Mouse (Mus musculus): ENCODE measurements around the gene Nr5a1.

Gene Nr5a1

GRCm38 (mm10) chr2:38714324-38714723 is at the start of gene Nr5a1:
Gene Nr5a1, minus strand, starts transcription at chr2:38714542.
- no peak for DNase-seq

- no peak for DNase-seq
Observed at GRCm38 (mm10) chr2:38739847-38740246, 25.5 kb upstream of the Nr5a1 start.

- peak; percentile 17 to 62 for DNase-seq
Observed at GRCm38 (mm10) chr2:38739410-38739809, 25.1 kb upstream of the Nr5a1 start.

GRCm38 (mm10) chr2:38738601-38739301 is 24.4 kb upstream of the Nr5a1 start:
- no peak for DNase-seq

- DNase-seq, result no peak
Observed at GRCm38 (mm10) chr2:38735740-38736139, 21.4 kb upstream of the Nr5a1 start.

- no peak for DNase-seq
Observed at GRCm38 (mm10) chr2:38734721-38735120, 20.4 kb upstream of the Nr5a1 start.

- DNase-seq, result no peak
Observed at GRCm38 (mm10) chr2:38730331-38730827, 16.0 kb upstream of the Nr5a1 start.

GRCm38 (mm10) chr2:38725427-38725826 is 11.1 kb upstream of the Nr5a1 start:
- DNase-seq, result no peak

GRCm38 (mm10) chr2:38723378-38723777 is 9.0 kb upstream of the Nr5a1 start:
- DNase-seq, result no peak

GRCm38 (mm10) chr2:38722076-38722475 is 7.7 kb upstream of the Nr5a1 start:
- no peak for DNase-seq

GRCm38 (mm10) chr2:38720661-38721060 is 6.3 kb upstream of the Nr5a1 start:
- DNase-seq, result no peak

GRCm38 (mm10) chr2:38719354-38719753 is 5.0 kb upstream of the Nr5a1 start:
- no peak for DNase-seq

GRCm38 (mm10) chr2:38718676-38719075 is 4.3 kb upstream of the Nr5a1 start:
- DNase-seq, result no peak

GRCm38 (mm10) chr2:38717436-38717835 is 3.1 kb upstream of the Nr5a1 start:
- DNase-seq, result no peak

GRCm38 (mm10) chr2:38713596-38713995 is 746 bp downstream of the Nr5a1 start:
- DNase-seq, result no peak

- DNase-seq, result no peak
Observed at GRCm38 (mm10) chr2:38712769-38713125, 1.6 kb downstream of the Nr5a1 start.

GRCm38 (mm10) chr2:38712076-38712768 is 2.1 kb downstream of the Nr5a1 start:
- no peak for DNase-seq

- peak in 1 of 2 experiments; percentile 8 for DNase-seq
Observed at GRCm38 (mm10) chr2:38711421-38711861, 2.9 kb downstream of the Nr5a1 start.

- peak; percentile 25 to 28 for DNase-seq
Observed at GRCm38 (mm10) chr2:38710304-38711241, 3.8 kb downstream of the Nr5a1 start.

GRCm38 (mm10) chr2:38708907-38709688 is 5.2 kb downstream of the Nr5a1 start:
- no peak for DNase-seq

- no peak for DNase-seq
Observed at GRCm38 (mm10) chr2:38706661-38707060, 7.7 kb downstream of the Nr5a1 start.

- no peak for DNase-seq
Observed at GRCm38 (mm10) chr2:38705036-38705435, 9.3 kb downstream of the Nr5a1 start.

Data from kidney, adult 8-10 months (tissue).